Comparison of ENCODE assay signal across 21 mouse cellular contexts in the genomic region with DNA sequence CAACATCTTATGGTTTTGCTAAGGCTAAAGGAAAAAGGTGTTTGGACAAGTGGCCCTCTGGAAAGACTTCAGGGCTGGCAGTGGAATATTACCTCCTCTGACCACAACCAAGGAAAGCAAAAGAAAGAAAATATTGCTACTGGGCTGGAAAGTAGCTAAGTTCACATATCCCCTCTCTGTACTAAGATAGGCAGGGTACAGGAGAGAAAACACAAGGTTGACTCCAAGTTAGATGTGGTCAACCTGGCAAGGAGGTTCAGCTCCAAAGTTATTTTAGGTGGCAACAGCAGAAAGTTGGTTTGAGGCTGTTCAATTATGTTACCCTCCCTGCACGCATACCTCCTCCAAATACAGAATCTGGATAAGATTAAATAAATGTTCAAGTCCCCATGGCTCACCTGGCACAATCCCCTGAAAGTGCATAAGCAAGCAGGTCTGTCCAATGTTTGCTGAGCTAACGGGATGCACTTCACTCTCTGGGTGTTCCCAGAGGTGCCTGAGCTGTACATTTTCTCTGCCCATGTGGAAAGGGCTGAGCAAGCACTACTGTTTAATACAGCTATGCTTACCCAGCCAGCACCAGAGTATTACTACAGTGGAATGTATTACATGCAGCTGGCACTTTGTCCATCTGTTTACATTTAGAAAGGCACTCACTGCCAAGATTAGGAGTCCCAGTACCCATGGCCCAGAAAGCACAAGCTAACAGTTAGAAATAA.
DNase-seq lines count a peak whose midpoint lies in the region; ATAC-seq and TF ChIP-seq lines count a peak whose summit lies in the region.
"Had no signal": no experiment of that assay in that cellular context is flagged by ENCODE, and none has a peak within 500 bp of the region (broad histone marks: within the 10 kb centered on the region; RNA-seq: fewer than 3 reads in every experiment).

No protein-coding gene starts in this region.

- TF ChIP-seq EP300 in stomach, postnatal 0 days (optimal IDR thresholded peaks at IDR 0.05): no peak

- H3K36me3 ChIP-seq in limb, embryonic 12.5 days: no peaks in the 10 kb centered on the region
- H3K36me3 ChIP-seq in limb, embryonic 10.5 days: no peaks in the 10 kb centered on the region
- H3K36me3 ChIP-seq in stomach, embryonic 16.5 days (ENCODE audit: control insufficient read depth, insufficient read depth, low read length): no peaks in the 10 kb centered on the region
- no peaks in the 10 kb centered on the region for H3K36me3 ChIP-seq in stomach, postnatal 0 days (ENCODE audit: control insufficient read depth, insufficient read depth, low read length)
- no peaks in the 10 kb centered on the region for H3K36me3 ChIP-seq in neural tube, embryonic 15.5 days
- H3K36me3 ChIP-seq in midbrain, embryonic 15.5 days (replicated peaks): no peaks in the 10 kb centered on the region
- H3K36me3 ChIP-seq: heart, embryonic 13.5 days; hindbrain, embryonic 12.5 days; kidney, embryonic 15.5 days had no signal

- 0 out of 2 replicates have a peak overlapping the region, but pooled peaks have one; percentile 42 for H3K27ac ChIP-seq in limb, embryonic 12.5 days
- no peak overlapping the region for H3K27ac ChIP-seq in limb, embryonic 10.5 days
- H3K27ac ChIP-seq in stomach, embryonic 16.5 days (ENCODE audit: low read length): no peak overlapping the region
- H3K27ac ChIP-seq in stomach, postnatal 0 days (replicated peaks): no peak overlapping the region
- no peak overlapping the region for H3K27ac ChIP-seq in neural tube, embryonic 15.5 days (replicated peaks)
- H3K27ac ChIP-seq in midbrain, embryonic 15.5 days: no peak overlapping the region
- H3K27ac ChIP-seq: heart, embryonic 13.5 days; hindbrain, embryonic 12.5 days; kidney, embryonic 15.5 days had no signal

- H3K27me3 ChIP-seq in limb, embryonic 12.5 days: no peaks in the 10 kb centered on the region
- no peaks in the 10 kb centered on the region for H3K27me3 ChIP-seq in limb, embryonic 10.5 days (ENCODE audit: low read depth, poor library complexity, severe bottlenecking)
- no peaks in the 10 kb centered on the region for H3K27me3 ChIP-seq in stomach, embryonic 16.5 days (ENCODE audit: control insufficient read depth, insufficient read depth, low read length)
- no peaks in the 10 kb centered on the region for H3K27me3 ChIP-seq in stomach, postnatal 0 days (ENCODE audit: control insufficient read depth, insufficient read depth, low read length)
- no peaks in the 10 kb centered on the region for H3K27me3 ChIP-seq in neural tube, embryonic 15.5 days (replicated peaks)
- no peaks in the 10 kb centered on the region for H3K27me3 ChIP-seq in midbrain, embryonic 15.5 days (replicated peaks)
- H3K27me3 ChIP-seq: heart, embryonic 13.5 days; hindbrain, embryonic 12.5 days; kidney, embryonic 15.5 days had no signal

- intact Hi-C loops in heart, postnatal 10 days (cut with DNase I): no loop called here

- H3K4me2 ChIP-seq in limb, embryonic 12.5 days: no peak overlapping the region
- no peak overlapping the region for H3K4me2 ChIP-seq in stomach, embryonic 16.5 days (ENCODE audit: low read depth, low read length)
- H3K4me2 ChIP-seq in stomach, postnatal 0 days (replicated peaks; ENCODE audit: low read depth): no peak overlapping the region
- H3K4me2 ChIP-seq in neural tube, embryonic 15.5 days: no peak overlapping the region
- no peak overlapping the region for H3K4me2 ChIP-seq in midbrain, embryonic 15.5 days
- H3K4me2 ChIP-seq: heart, embryonic 13.5 days; hindbrain, embryonic 12.5 days; kidney, embryonic 15.5 days had no signal

- no peaks in the 10 kb centered on the region for H3K9me3 ChIP-seq in limb, embryonic 12.5 days
- no peaks in the 10 kb centered on the region for H3K9me3 ChIP-seq in limb, embryonic 10.5 days (replicated peaks)
- H3K9me3 ChIP-seq in stomach, embryonic 16.5 days (replicated peaks; ENCODE audit: control insufficient read depth, low read length): no peaks in the 10 kb centered on the region
- H3K9me3 ChIP-seq in stomach, postnatal 0 days (ENCODE audit: control insufficient read depth, low read length): no peaks in the 10 kb centered on the region
- H3K9me3 ChIP-seq in neural tube, embryonic 15.5 days (replicated peaks): no peaks in the 10 kb centered on the region
- no peaks in the 10 kb centered on the region for H3K9me3 ChIP-seq in midbrain, embryonic 15.5 days
- H3K9me3 ChIP-seq: heart, embryonic 13.5 days; hindbrain, embryonic 12.5 days; kidney, embryonic 15.5 days had no signal

- ATAC-seq in limb, embryonic 12.5 days (ENCODE audit: insufficient number of reproducible peaks, insufficient read depth, low FRiP score, low TSS enrichment, low read depth): no peak
- peak; percentile 17; the same call in 1 of the 2 replicates for ATAC-seq in stomach, embryonic 16.5 days (ENCODE audit: insufficient read depth, low FRiP score)
- no peak for ATAC-seq in stomach, postnatal 0 days (ENCODE audit: low FRiP score, low TSS enrichment)
- peak; percentile 53 for ATAC-seq in neural tube, embryonic 15.5 days (ENCODE audit: low FRiP score)
- ATAC-seq in midbrain, embryonic 15.5 days (replicated peaks): no peak
- ATAC-seq: forebrain, embryonic 16.5 days; intestine, embryonic 16.5 days; liver, postnatal 0 days; midbrain, embryonic 16.5 days had no signal

- 50% methylated on average over 2 of the region's 2 CpGs for WGBS in limb, embryonic 12.5 days
- 88% methylated on average over 2 of the region's 2 CpGs for WGBS in limb, embryonic 10.5 days
- WGBS in stomach, embryonic 16.5 days: 54% methylated on average over 2 of the region's 2 CpGs
- WGBS in stomach, postnatal 0 days: 45% methylated on average over 2 of the region's 2 CpGs
- WGBS in neural tube, embryonic 15.5 days: 63% methylated on average over 2 of the region's 2 CpGs
- 84% methylated on average over 2 of the region's 2 CpGs for WGBS in midbrain, embryonic 15.5 days

- DNase-seq in heart, adult 11 months: peak; percentile 87
- no peak for DNase-seq in heart, postnatal 10 days
- no peak for DNase-seq in limb, embryonic 10.5 days (ENCODE audit: low spot score)
- no peak for DNase-seq in stomach, postnatal 0 days (ENCODE audit: low spot score)
- DNase-seq: adrenal gland, adult 2 months; cerebellum, adult 2 months; cerebellum, postnatal 36 days; liver, postnatal 0 days; retina, postnatal 1 day; right cerebral cortex, postnatal 4 days had no signal

- H3K4me3 ChIP-seq in limb, embryonic 12.5 days (replicated peaks): no peak overlapping the region
- H3K4me3 ChIP-seq in limb, embryonic 10.5 days: no peak overlapping the region
- H3K4me3 ChIP-seq in stomach, embryonic 16.5 days (replicated peaks; ENCODE audit: low read length): no peak overlapping the region
- no peak overlapping the region for H3K4me3 ChIP-seq in stomach, postnatal 0 days (ENCODE audit: low read depth, low read length)
- H3K4me3 ChIP-seq in neural tube, embryonic 15.5 days (replicated peaks): no peak overlapping the region
- H3K4me3 ChIP-seq in midbrain, embryonic 15.5 days: no peak overlapping the region
- H3K4me3 ChIP-seq: erythroblast, embryonic 14.5 days; heart, embryonic 13.5 days; hindbrain, embryonic 12.5 days; kidney, embryonic 15.5 days had no signal

- no peaks in the 10 kb centered on the region for H3K4me1 ChIP-seq in limb, embryonic 12.5 days (replicated peaks)
- H3K4me1 ChIP-seq in limb, embryonic 10.5 days: no peaks in the 10 kb centered on the region
- no peaks in the 10 kb centered on the region for H3K4me1 ChIP-seq in stomach, embryonic 16.5 days (ENCODE audit: control insufficient read depth, insufficient read depth, low read length)
- no peaks in the 10 kb centered on the region for H3K4me1 ChIP-seq in stomach, postnatal 0 days (replicated peaks; ENCODE audit: control insufficient read depth, insufficient read depth)
- 0 out of 2 replicates have a peak, but pooled peaks cover 3% of the 10 kb centered on the region for H3K4me1 ChIP-seq in neural tube, embryonic 15.5 days
- H3K4me1 ChIP-seq in midbrain, embryonic 15.5 days: no peaks in the 10 kb centered on the region
- H3K4me1 ChIP-seq: hindbrain, embryonic 12.5 days; kidney, embryonic 15.5 days had no signal

- no peak for TF ChIP-seq CTCF in stomach, postnatal 0 days (IDR thresholded peaks at IDR 0.05; ENCODE audit: low read depth)

- no peak overlapping the region for H3K9ac ChIP-seq in limb, embryonic 12.5 days (replicated peaks)
- no peak overlapping the region for H3K9ac ChIP-seq in stomach, embryonic 16.5 days (ENCODE audit: low read length)
- H3K9ac ChIP-seq in stomach, postnatal 0 days (ENCODE audit: low read length): no peak overlapping the region
- H3K9ac ChIP-seq in neural tube, embryonic 15.5 days (replicated peaks): no peak overlapping the region
- no peak overlapping the region for H3K9ac ChIP-seq in midbrain, embryonic 15.5 days
- H3K9ac ChIP-seq: heart, embryonic 13.5 days; hindbrain, embryonic 12.5 days; kidney, embryonic 15.5 days; liver, postnatal 0 days had no signal

Comparison
In these comparisons a context has a peak if more than half of its experiments do, and no peak if none do; other contexts are left out.
1. ATAC-seq: peak in stomach, embryonic 16.5 days (single experiment) and neural tube, embryonic 15.5 days (single experiment); none in limb, embryonic 12.5 days (single experiment), stomach, postnatal 0 days (single experiment) and midbrain, embryonic 15.5 days (single experiment).